Mouse (Mus musculus) cerebellum, adult 9-10 months (tissue): ENCODE data around the gene Chmp4b.

Experiments
- DNase-seq: peaks from one replicate; pipeline ENCODE4 v3.0.0; 2022

The Chmp4b gene

DNA sequence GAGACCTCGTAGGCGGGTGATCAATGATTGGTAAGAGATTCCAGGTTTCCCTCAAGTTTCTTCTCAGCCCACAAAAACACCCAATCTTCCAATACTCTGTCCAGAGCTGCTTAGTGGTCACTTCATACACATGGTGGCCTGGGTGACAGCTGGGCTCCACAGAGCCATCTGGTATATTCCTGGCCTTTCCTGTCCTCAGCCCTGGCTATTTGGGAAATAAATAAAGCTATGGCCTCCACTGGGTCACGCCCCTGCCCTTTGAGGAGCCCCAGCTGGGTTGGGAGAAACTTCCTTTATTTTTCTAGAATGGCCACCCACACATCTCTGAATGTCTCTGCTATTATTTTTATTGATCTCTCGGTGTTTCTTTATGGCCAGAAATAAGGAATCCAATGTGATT, 72.0 kb downstream of the Chmp4b start:
- DNase-seq: no peak

DNA sequence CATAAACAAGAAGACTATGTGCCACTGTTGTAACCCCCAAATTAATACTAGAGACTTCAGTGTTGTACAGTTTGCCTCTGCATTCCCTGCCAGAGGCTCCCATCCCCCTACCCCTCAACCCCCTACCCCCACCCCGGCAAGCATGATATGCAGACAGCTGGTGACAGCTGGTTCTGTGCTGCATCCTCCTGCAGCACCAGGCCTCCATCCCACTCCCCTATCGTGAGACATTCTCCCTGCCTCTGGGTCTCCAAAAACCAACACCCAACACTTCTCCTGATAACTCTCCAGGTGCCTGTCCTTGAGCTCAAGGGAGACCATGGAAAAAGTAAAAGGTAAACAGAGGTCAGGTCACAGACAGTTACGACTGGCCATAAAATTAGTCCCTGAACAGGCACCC, 78.2 kb downstream of the Chmp4b start:
- no peak for DNase-seq

DNA sequence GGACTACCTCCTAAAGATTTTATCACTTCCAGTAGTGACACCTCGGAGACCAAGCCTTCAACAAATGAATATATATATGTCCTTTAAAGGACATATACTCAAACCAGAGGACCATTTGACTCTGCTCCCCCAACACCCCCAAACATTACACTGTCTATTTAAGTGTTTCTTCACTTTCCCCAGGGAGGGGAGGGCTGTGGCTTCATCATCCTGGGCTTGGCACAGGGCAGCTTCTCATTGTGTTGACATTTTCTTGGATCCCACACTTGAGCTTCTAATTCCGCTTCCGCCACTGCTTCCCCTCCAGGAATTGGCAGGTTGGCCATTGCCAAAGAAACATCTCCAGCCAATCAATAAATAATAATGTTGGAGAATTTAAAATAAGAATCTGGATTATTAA, 79.3 kb downstream of the Chmp4b start:
- DNase-seq: no peak

DNA sequence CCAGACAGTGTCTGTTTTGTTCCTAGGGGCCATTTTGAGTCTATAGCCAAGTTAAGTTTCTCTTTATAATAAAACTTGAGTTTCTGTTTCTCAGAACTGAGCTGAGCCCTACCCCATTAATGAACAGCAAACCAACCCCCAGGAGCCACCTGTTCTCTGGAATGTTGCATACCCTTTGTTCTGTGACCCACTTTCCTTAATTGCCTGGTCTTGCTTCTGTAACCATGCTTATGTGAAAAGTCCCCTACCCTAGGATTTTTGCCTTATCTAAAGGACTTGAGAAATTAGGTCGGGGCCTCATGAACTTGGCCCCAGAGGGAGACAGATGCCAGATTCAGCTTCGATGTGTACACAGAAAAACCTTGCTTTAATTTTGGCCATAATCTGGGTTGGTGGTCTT, 80.4 kb downstream of the Chmp4b start:
- no peak for DNase-seq

DNA sequence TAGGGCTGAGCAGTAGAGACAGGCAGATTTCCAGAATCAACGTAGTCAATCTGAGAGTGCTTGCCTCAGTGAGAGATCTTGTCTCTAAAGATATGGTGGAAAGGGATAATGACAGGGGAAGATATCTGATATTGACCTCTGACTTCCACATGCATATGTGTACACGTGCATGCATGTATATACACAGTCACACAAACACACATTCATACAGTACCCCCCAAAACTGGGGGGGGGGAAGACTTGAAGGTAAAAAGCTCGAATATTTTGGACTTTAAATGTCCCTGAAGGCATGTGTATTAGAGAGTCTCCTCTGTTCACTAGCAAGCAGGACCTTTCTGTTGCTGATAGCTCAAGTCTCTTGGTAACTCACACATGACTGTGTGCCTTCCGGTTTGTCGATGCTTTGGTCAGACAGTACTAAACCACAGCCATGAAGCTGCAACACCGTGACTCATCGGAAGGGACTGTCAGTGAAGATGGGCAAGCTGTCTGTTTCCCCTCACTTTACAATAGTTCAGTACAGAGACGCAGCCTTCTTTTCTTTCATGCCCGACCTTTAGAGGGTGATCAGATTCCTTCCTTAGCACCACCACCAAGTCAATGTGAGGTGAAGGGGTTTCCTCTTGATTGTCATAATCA, 81.1 kb downstream of the Chmp4b start:
- DNase-seq: no peak

DNA sequence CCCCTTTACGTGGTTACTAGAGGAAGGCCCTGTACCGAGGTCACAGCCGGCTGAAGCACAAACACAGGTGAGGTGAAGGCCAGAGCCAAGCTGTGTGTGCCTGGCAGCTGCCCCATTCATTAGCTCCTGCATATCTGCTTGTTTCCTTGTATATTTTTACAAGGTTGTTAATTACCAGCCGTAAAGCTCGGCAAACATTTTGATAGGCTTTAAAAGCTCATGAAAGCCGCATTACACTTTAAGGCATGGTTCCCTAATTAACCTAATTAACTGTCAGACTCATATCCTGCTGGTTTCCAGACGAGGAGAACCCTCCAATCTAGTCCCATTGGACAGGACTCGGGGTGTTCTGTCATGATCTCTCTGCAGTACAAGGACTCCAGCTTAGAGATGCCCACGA, 83.5 kb downstream of the Chmp4b start:
- DNase-seq: no peak

DNA sequence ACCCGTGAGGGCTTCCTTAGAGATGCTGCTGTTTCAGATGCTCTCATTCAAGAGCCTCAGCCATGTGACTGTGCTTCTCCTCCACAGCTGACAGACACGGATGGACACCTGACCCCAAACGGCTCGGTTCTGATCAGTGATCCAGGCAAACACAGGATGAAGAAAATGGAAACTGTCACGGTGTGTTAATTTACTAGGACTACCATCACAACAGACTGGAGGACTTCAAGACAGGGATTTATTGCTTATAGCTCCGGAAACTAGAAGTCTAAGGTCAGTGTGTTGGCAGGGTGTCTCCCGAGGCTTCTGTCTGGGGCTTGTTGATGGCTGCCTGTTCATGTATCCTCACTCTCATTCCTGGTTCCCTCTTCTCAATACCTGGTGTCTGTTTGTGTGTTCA, 83.9 kb downstream of the Chmp4b start:
- DNase-seq: no peak

DNA sequence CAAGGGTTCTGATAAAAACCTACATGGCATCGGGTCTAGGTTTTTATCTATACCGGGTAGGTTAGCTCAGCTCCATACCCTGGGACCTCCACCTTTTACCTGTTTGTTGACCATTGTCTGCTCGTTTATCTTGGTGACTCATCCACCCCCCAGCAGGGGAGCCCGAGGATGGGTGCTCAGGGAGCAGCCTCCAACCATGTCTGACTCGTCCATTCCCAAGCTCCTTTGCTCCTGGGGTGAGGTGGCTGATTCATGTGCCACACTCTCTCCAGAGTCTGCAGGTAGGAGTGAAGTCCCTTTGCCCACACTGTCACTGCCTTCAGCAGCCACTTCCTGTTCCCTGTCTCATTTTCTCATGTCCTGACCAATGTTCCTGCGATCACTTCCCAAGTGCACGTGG, 84.5 kb downstream of the Chmp4b start:
- DNase-seq: no peak

DNA sequence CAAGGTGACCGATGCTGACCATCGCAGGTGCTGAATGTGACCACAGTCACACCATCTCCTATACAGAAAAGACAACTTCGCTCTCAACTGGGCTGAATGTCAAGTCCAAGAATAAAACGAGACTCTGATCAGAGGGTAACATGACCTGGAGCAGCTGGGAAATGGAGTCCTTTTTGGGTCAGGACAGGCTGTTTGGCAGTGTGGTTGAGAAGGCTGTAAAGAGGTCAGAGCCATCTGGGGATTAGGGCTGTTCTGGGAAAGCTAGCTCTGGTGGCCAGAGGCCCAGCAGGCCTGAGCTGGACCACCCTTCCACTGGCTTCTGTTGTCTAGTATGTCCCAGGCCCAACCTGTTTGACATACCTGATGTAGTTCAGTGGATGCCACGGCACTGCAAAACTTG, 87.1 kb downstream of the Chmp4b start:
- DNase-seq: no peak

DNA sequence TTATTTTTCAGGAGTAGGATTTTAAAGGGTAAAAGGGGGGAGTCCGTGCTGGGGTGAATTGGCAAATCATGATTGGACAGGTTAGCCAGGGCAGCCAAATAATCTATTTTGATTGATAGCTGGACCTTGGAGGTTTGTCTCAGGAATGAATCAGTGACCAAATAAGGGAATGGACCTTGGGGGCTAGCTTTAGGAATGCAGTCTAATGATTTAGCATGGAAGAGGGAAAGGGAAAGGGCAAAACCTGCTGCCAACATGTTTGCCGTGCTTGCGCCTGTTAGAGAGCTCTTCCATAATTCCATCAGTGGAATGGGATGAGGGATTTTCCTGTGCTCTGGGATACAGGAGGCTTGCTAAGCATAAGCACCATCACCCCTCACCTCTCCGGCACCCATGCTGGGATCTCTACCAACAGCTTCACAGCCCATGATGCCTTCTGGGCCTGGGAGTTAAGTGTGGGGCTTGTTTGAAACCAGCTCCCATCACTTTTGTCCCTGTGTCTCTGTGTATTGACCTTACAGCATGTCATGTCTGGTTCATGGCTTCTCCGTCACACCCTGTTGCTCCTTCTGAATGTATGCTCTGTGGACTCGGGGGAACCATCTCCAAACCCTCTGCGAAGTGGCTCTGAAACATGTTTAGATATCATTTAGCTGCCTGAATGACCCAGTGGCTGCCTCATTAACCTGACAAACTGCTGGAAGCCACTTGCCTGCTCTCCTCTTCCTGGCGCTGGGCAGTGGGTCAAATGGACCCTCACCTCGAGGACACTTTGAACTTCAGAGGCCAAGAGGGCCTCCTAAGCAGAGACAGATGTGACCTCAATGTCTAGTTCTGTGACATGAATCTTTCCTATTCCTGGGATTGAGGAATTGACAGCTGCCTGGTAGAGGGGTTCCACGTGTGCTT, 91.7 kb downstream of the Chmp4b start:
- DNase-seq: no peak

DNA sequence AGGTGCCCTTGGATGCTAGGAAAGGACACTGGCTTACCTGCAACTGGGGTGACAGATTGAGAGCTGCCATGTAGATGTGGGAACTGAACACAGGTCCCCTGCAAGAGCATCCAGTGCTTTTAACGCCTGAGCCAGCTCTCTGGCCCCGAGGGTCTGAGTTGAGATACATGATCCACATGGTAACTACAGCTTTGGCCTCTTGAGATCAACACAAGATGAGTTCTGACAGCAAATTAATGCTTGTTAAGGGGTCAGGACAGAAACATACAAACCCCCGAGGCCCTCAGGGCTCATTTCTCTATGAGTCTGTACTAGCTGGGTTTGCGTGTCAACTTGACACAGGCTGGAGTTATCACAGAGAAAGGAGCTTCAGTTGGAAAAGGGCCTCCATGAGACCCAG, 92.4 kb downstream of the Chmp4b start:
- no peak for DNase-seq
